Mouse (Mus musculus) telencephalon, adult 2 months (tissue): ENCODE results near the gene Usp47.

Experiments
- DNase-seq: peaks from one replicate; pipeline ENCODE4 v3.0.0-alpha.2; 2011; ENCODE audit warnings: low read depth, low spot score

Gene Usp47

GRCm38 (mm10) chr7:112155194-112155593 lies 131.9 kb downstream of the Usp47 start:
- DNase-seq = no peak

GRCm38 (mm10) chr7:112157584-112158315 lies 134.4 kb downstream of the Usp47 start:
- no peak for DNase-seq

GRCm38 (mm10) chr7:112158316-112158741 lies 135.0 kb downstream of the Usp47 start:
- no peak for DNase-seq

GRCm38 (mm10) chr7:112158942-112159341 lies 135.6 kb downstream of the Usp47 start, which contains the start of gene Dkk3:
Dkk3 (minus strand) TSS chr7:112159057.
- no peak for DNase-seq

DNA sequence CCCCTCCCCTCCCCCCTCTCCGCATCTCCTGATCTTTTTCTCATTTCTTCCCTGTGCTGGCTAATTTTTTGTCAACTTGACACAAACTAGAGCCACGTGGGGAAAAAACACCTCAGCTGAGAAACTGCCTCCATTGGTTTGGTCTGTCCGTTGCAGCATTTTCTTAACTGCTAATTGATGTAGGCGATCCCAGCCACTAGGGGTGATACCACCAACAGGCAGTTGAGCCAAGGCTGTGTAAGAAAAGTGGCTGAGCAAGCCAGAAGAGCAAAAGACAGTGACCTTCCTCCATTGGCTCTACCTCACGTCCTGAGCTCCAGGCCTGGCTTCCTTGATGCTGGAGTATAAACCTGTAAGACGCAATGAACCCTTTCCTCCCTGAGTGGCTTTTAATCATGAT lies 136.5 kb downstream of the Usp47 start:
- DNase-seq = no peak
